Mouse (Mus musculus): ENCODE measurements around the gene Wbp2.

DNA sequence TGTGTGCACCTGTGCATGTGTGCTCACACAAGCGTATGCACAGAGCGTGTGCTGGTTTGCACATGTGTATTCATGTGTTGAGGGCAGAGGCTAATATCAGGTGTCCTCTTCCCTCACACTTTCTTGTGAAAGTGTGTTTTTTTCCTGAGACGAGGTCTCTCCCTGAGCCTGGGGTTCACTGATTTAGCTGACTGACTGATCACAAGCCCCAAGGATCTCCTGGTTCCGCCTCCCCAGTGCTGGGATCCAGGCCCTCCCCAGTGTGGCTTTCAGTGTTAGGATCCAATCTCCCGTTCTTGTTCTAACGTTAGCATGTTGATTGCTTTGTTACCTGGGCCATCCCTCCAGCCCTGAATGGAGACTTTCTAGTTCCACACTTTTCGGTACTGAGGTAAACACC, 14.0 kb upstream of the Wbp2 start:
- TF ChIP-seq CTCF (IDR thresholded peaks at IDR 0.05; ENCODE audit: low read depth, low read length) (no peak), GATA1 (IDR thresholded peaks at IDR 0.05; ENCODE audit: borderline replicate concordance, low read length) (no peak), POLR2AphosphoS5 (IDR thresholded peaks at IDR 0.05; ENCODE audit: insufficient replicate concordance, low read depth, low read length) (no peak), TAL1 (conservative IDR thresholded peaks at IDR 0.05; ENCODE audit: low read depth, low read length) (no peak), GATA2 (IDR thresholded peaks at IDR 0.05; ENCODE audit: borderline replicate concordance, low read depth, low read length) (no peak)

All from G1E (cell line).